Mouse (Mus musculus): ENCODE measurements around the gene Usp3.

Gene Usp3

GRCm38 (mm10) chr9:66571986-66572700, 20.8 kb downstream of the Usp3 start:
- DNase-seq, result no peak

GRCm38 (mm10) chr9:66562215-66562614, 30.7 kb downstream of the Usp3 start:
- no peak for DNase-seq

- peak; percentile 37 to 69 for DNase-seq
Observed at GRCm38 (mm10) chr9:66561496-66561895, 31.4 kb downstream of the Usp3 start.

DNA sequence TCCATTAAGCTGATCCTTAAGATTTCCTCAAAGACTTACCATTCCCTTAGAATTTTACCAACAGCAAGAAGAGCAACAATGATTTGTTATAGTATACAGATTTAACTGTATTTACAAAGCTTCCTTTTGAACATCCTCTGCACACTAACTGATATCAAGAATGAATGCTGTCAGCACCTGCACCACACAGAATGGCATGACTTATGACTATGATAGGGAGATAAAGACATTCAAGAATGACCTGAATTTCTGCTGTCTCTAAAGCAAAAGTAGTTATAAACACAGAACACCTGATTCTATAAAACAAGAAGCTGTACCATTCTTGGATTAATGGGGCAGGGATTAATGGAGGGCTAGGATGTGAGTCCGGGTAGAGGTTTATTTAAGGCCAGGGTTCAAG, 32.2 kb downstream of the Usp3 start:
- no peak for DNase-seq

DNA sequence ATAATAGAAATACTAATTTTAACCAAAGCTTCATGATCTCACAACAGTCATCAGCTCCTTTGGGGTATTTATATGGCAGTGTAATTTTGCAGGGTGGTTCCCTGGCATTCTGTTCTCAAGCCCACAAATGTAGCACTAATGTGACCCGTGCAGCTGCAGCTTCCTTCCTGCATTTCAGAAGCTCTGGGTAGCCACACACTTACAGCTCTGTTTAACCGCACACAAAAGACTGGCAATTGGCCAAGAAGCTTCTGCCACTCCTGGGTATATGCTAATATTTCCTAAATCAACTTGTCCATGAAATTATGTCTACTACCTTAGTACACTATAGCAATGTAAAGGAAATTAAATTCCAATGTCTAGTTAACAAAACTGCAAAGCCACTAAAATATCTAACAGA, 32.6 kb downstream of the Usp3 start:
- peak; percentile 42 to 50 for DNase-seq

DNA sequence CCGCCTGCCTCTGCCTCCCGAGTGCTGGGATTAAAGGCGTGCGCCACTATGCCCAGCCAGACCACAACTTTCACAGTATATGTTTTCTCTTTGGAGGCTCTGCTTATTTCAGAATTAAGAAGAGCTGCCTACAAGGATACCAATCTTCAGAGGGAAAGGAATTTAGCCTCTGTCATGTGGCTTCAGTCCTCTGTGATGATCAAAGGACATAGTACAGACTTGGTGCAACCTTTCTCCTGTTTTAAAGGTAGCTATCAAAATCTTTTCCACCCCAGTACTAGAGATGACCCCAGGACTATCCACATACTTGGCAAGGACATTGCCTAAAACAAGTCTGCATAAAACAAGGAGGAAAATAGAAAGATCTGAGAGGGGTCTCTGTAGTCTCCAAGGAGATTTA, 34.0 kb downstream of the Usp3 start:
- peak; percentile 22 to 70 for DNase-seq

DNA sequence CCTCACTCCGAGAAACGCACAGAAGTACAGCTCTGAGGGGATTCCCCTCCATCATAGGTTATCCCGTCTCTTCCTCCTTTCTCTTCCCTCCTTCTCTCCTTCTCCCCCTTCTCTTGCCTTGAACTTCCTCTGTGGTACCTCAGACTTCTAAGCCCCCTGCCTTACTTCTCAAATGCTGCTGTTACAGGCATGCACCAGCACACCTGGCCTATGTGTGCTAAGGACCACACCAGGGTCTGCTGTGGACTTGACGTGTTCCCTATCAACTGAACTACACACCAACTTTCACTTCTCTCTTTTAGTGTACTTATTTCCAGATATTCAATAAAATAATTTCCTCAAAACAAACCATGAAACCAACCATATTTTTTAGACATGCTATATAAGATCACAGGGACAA, 50.2 kb downstream of the Usp3 start:
- DNase-seq, result no peak

- no peak for DNase-seq
Observed at GRCm38 (mm10) chr9:66521595-66521994, 71.3 kb downstream of the Usp3 start.

DNA sequence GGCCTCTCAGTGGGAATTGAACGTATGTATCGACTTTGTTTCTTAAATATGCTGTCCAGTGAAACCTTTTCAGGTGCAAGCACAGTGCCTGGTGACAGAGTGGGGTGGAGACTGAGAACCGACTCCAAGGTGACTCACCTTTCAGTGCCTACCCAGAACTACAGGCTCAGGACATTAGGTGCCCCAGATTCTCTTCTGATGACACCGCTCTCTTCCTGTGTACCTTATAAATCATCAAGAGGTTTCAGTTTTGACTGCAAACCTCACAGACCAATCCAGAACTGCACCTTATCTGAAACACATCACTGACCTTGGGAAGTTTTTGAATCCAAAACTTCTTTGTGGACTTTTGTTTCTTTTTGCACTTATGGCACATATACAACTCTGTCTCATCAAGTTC, 72.6 kb downstream of the Usp3 start:
- DNase-seq, result no peak

DNA sequence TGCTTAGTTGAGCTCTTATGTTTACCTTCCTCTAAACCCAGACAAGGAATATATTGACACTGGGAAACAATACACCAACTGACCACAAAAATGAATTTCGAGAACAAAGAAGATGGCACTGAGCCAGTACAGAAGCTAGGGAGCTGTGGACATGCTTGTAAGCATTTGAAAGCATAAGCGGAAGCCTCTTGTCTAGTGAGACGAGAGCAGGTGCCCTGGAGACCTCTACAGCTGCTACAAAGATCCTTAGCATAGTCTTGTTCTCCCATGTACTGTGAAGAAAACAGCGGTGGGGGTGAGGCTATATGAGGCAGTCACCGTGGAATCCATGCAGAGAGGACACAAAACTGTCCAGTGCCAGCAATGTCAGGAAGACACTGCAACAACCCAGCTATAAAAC, 74.0 kb downstream of the Usp3 start:
- peak; percentile 22 to 31 for DNase-seq

- no peak for DNase-seq
Observed at GRCm38 (mm10) chr9:66518251-66518650, 74.7 kb downstream of the Usp3 start.

DNA sequence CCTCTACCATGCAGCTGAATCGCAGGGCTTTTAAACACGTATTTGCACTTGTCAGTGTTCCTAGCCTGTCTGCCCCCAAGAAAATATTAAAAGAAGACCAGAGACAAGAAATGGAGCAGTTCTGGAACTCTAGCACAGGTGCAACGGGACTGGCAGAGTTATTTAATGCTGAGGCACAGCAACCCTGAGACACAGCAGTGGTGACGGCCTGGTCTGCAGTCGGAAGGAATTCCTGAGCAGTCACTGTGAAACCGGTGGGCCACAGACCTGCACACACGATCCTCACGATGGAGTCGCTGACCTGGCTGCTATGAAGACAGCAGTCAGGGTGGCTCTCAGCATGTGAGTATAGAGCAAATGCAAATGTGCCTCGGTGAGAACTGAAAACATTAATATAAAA, 75.2 kb downstream of the Usp3 start:
- no peak for DNase-seq

DNA sequence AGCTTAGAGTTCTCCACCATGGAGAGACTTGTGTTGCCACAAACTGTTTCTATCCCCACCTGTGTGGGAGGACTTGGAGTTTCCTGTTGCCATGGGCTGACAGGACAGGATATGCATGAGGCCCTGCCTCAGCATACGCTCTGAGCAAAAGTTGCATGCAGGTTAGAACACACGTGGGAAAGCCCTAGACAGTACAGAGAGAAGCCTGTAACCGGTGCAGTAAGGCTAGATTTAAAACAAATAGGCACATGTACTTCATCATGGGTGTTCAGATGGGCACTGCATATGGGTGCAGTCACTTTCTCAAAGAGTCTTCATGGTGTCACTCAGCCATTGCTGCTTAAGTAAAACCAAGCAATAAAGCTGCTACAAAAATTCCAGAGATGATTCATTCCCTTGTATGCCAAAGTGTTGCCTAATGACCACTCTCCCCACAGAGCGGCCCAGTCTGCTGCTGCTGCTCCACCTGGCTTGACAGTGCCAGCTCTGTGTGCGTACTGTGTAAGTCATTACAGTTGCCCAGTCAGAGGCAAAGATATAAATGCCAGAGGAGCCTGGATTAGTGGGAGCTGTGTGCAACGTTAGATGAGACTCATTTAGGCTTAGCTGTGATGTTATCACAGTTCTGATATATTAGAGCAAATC, 76.5 kb downstream of the Usp3 start:
- DNase-seq, result no peak

DNA sequence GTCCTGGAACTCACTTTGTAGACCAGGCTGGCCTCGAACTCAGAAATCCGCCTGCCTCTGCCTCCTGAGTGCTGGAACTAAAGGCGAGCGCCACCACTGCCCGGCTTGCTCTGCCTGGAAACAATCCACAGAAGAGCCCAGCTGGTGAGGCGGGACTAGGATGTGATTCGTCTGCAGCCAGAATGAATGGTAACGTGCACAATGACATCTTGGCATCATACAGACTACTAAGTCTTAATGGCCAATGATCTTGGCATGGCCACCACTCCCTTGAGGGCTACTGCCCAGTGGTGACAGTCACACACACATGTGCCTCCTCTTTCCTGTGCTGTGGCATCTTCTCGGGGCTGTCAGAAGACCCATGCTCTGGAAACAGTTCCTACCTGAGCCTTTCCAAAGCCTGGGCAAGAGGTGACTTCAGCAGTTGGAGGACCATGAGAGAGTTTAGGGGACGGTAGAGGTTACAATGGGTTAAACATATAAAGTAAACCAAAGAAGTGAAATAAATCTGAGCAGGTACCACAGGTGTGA, 77.2 kb downstream of the Usp3 start:
- no peak for DNase-seq

GRCm38 (mm10) chr9:66515115-66515514, 77.8 kb downstream of the Usp3 start:
- no peak for DNase-seq

- peak; percentile 66 to 83 for DNase-seq
Observed at GRCm38 (mm10) chr9:66514256-66514770, 78.6 kb downstream of the Usp3 start, which contains the start of gene Fbxl22. Fbxl22 (minus strand) TSS chr9:66514593.

DNA sequence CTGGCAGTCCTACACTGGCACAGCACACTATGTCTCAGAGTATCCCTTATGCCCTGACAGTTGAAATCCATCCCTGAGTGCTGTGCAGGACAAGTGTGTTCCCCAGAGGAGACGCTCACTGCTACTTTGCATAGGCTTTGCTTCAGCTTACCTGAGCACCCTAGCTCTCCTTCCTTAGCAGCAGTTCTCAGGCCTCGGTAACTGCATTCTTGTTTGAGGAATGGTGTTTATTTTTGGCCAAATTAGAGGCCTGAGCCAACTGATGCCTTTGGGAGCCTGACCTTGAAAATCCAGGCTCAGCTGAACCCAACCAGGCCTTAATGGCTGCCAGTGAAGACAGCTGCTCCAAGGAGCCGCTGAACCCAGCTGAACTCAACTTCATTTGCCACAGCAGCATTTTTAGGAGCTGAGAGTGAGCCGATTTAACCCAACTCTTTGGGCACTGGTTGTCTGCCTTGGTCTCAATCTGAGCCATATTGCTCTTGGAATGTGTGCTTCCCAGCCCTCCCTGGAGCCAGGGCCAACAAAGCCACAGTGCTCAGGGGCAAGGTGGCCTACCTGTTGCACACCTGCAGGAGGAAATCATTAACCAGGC, 79.2 kb downstream of the Usp3 start:
- DNase-seq, result peak in 1 of 2 experiments; percentile 21

DNA sequence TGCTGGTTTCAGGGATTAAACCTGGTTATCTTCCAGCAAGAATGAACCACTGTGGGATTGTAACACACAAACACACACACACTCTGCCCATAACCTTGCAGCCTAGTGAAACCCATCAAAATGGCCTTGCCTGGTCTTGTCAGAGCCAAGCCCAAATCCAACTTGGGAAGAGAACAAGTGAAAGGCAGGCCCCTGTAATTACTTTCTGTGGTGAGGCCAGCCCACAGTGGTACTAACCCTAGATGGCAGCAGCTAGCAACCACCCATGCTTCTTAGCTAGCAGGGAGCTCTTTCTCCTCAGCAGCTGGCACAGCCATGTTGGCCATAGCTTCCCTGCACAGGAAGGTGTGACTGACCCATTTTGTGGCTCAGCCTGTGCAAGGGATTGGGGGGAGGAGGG, 79.8 kb downstream of the Usp3 start:
- peak in 1 of 2 experiments; percentile 22 for DNase-seq

DNA sequence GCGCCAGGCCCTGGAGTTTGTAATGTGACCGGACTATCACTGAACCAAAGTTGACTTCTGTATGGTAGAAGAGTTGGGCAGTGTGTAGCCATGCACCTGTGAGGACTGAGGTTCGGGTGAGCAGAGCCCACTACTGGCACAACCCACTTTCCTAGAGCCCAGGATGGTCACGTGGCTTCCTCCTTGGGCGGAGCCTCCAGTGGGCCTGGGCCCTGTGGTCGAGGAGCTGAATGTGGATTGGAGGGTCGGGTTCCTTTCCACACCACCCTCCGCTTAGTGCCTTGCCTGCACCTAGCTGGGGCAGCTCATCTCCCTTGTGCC, 80.6 kb downstream of the Usp3 start:
- peak; percentile 90 to 91 for DNase-seq

DNA sequence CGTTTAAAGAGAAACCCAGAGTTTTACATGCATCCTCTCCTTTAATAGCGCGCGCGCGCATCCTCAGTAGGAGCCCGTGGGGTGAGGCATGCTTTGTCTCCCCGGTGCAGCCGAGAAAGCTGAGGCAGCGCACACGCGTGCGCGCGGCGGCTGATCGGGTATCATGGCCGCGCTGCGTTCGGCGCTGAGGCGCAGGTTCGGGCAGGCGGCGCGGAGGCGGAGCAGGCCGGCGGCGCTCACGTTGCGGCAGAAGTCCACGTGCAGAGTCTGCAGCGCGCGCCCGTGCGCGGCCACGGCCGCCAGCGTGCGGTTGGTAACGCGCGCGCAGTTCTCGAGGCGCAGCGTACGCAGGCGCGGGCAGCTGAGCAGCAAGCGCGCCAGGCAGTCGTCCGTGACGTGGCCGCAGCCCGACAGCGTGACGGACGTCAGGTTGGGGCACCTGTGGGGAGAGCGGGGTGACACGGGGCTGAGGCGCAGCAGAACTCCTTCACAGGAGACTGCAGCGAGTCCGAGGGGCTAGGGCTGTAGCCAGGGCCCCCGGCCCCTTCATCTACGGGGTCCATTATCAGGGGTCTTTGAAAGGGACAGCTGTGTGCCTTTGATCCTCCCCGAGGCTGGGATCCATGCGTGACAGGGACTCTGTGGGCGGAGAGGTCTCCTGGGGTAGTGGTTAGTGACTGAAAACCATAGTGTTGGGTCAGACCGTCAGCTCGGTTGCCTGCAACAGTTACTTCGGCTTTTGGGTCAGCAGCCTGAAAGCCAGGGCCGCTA, 81.2 kb downstream of the Usp3 start:
- DNase-seq, result peak; percentile 94 to 96

DNA sequence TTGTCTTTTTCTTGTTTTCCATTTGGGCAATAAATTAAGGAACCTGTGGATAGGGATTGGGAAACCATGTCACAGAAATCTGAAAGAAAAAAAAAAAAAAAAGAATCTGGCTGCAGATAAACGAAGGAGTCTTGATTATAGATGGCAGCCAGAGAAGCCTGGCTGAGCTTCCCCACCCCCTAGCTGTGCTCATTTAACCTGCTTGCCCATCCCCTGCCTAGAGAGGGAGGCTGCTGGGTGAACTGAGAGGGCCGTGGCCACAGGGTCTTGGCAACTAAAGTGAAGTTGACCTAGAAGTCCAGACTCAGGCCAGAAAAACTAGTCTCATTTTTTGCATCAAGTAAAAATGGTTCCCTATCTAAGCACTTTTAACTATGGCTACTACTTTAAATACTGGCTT, 82.0 kb downstream of the Usp3 start:
- DNase-seq, result peak; percentile 20 to 35

DNA sequence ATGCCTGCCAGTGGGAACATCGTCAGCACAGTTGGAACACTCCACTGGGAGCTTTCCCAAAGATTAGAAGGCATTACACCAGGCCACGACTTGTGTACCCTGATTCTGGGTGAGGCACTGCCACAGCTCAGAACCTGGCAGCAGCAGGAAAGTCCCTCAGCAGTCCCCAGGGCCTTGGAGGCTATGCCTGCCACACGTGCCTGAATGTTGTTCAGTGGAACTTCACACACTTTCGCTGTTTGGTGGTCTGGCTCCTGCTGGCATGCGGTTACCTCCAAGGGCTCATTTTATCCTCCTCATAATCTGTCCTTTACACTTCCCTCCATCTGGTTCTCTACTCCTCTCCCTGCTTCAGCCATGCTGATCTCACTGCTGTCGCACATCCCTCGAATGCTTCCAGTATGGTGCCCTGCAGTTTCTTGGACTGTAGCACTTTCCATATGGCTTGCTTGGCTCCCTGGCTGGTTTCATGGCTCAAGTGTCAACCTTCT, 82.5 kb downstream of the Usp3 start:
- DNase-seq, result no peak

- no peak for DNase-seq
Observed at GRCm38 (mm10) chr9:66508890-66509399, 84.0 kb downstream of the Usp3 start.
